Mouse (Mus musculus) bone marrow macrophage, adult 2 months (primary cell): ENCODE data around the gene Kynu.

Experiments used
- CTCF ChIP-seq: IDR thresholded peaks from 2 replicates; pipeline ENCODE4 v1.5.1; 2012; ENCODE audit warnings: low read depth, mild to moderate bottlenecking, low read length, moderate library complexity
- POLR2A ChIP-seq: IDR thresholded peaks from 2 replicates; pipeline ENCODE4 v1.6.1; 2012; ENCODE audit warnings: mild to moderate bottlenecking, low read depth, low read length, borderline replicate concordance

DNA sequence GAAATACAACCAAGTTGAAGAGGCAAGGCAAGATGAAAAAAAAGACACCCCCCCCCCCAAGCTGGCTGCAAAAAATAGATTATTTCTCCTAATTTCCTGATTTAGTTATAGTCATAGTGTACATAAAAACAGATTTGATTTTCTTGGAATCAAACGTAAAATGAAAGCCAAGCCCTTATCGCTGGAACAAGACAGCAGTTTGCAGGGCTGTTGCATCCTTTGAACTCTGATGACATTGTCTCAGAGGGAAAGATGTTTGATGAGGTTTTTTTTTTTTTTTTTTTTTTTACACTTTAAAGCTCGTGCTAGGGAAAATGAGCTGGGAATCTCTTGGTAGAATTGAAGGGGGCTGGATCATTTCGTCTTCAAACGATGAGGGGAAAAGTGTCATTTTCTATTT is 172.1 kb downstream of the Kynu start:
- TF ChIP-seq CTCF (no peak), POLR2A (no peak)
